Mouse (Mus musculus) neural tube, embryonic 15.5 days (tissue): ENCODE measurements around the gene Chrna10. TPM values are rescaled to one million over a fixed set of nuclear protein-coding genes. Genes with fewer than 3 reads are reported as not detected.

Experiments used
- ATAC-seq: fragments of 200-750 bp; cut with Nextera tagmentation; 2 replicates; pipeline ENCODE4 v1.8.0; 2017; ENCODE audit warnings: mild to moderate bottlenecking, moderate TSS enrichment, moderate library complexity; ENCODE audit not compliant: low FRiP score
- H3K27ac ChIP-seq: fragments of 300-500 bp; sonication (generic); replicated peaks from 2 replicates; pipeline ENCODE4 v1.5.1; 2015; ENCODE audit warnings: mild to moderate bottlenecking, inconsistent platforms
- H3K27me3 ChIP-seq: fragments of 300-500 bp; sonication (generic); replicated peaks from 2 replicates; pipeline ENCODE4 v1.6.1; 2015; ENCODE audit warnings: inconsistent platforms
- H3K36me3 ChIP-seq: fragments of 300-500 bp; sonication (generic); 2 replicates; pipeline ENCODE4 v1.6.1; 2015; ENCODE audit warnings: inconsistent platforms
- H3K4me1 ChIP-seq: fragments of 300-500 bp; sonication (generic); 2 replicates; pipeline ENCODE4 v1.6.1; 2015; ENCODE audit warnings: inconsistent platforms
- H3K4me2 ChIP-seq: fragments of 300-500 bp; sonication (generic); 2 replicates; pipeline ENCODE4 v1.6.1; 2015; ENCODE audit warnings: inconsistent platforms, mild to moderate bottlenecking, moderate library complexity
- H3K4me3 ChIP-seq: fragments of 300-500 bp; sonication (generic); replicated peaks from 2 replicates; pipeline ENCODE4 v1.5.1; 2015; ENCODE audit warnings: mild to moderate bottlenecking, inconsistent platforms
- H3K9ac ChIP-seq: fragments of 300-500 bp; sonication (generic); replicated peaks from 2 replicates; pipeline ENCODE4 v1.6.1; 2015; ENCODE audit warnings: mild to moderate bottlenecking, inconsistent platforms
- H3K9me3 ChIP-seq: fragments of 300-500 bp; sonication (generic); replicated peaks from 2 replicates; pipeline ENCODE4 v1.6.1; 2016; ENCODE audit warnings: inconsistent platforms
- WGBS: fragments of 180-500 bp; shearing (Covaris S2); methylation state at CpG from one replicate; pipeline ENCODE4 v1.1.7; 2015; ENCODE audit warnings: mixed read lengths; 5-methylcytosine and 5-hydroxymethylcytosine counted together
- polyA plus RNA-seq: library from polyadenylated mRNA; unstranded; fragments of >200 nt; fragmentation: Nextera tagmentation; extraction: Ambion mirVana; gene quantifications from 2 replicates; pipeline ENCODE4 v1.2.1, GENCODE M21; 2015

Chrna10 gene
- polyA plus RNA-seq, result not detected in 2 replicates

DNA sequence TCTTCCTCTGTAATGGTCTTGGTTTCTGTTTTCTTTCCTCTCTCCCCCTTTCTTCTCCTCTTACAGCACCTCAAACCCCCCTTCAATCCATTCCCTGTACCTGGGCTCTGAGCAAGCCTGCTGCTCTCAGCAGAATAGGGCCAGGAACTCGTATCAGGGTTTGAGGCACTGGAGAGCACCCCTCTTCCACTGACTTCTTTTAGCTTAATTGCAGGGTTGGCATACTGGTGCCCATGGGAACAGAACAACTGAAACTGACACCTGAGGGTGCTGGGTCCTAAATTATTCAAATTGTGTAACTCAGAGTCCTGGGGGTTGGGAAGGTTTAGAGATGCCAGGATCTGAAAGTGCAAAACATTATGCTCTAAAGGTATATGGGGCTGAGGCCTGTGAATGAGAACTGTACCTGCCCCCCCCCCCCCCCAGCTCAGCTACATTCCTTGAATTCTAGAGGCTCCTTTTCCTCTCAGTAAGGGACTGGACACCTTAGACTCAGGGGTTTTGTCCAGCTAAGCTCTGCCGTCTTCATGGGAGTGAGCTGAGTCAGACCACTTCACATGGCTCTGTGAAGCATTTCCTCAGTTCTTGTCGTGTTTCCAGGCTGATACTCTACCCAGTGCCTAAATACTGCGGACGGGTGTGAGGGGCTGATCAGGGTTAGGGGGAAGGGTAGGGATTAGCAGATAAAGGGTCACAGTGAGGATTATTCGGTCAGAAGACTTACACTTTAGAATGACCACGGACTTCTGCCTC is at the start of gene Chrna10:
Gene Chrna10, minus strand, starts transcription at position 250 of the 753 bp plus-strand sequence.
- H3K27ac ChIP-seq, result no peak within 1 kb of the TSS
- H3K9me3 ChIP-seq, result no peaks in the 10 kb centered on the region
- peaks cover 38% of the 10 kb centered on the region for H3K36me3 ChIP-seq
- WGBS, result 63% methylated on average over 7 of the region's 7 CpGs
- no peaks in the 10 kb centered on the region for H3K27me3 ChIP-seq
- no peak within 1 kb of the TSS for H3K4me3 ChIP-seq
- no peak within 1 kb of the TSS for H3K4me2 ChIP-seq
- no peak for ATAC-seq
- no peak within 1 kb of the TSS for H3K9ac ChIP-seq
- no peaks in the 10 kb centered on the region for H3K4me1 ChIP-seq

DNA sequence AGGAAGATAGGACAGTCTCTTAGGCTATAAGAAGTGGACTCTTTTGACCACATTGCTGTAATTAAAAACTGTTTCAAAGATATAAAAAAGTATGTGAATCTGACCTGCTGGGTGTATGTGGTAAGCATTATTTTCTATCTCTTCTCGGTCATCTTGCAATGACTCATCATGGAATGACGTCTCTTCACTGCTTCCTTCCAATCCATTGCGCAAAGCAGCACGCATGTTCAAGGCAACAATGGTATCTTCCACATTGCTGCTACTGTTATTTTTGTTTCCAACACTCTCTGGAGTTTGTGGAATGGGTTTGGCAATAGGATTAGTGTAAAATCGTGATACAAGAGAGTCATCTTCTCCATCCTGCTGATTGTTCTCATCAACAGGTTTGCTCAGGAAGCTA is 37.1 kb upstream of the Chrna10 start:
- Histone ChIP-seq H3K36me3 (peaks cover 55% of the 10 kb centered on the region), H3K27me3 (no peaks in the 10 kb centered on the region), H3K4me1 (no peaks in the 10 kb centered on the region), H3K27ac (no peak overlapping the region), H3K9ac (no peak overlapping the region), H3K9me3 (no peaks in the 10 kb centered on the region), H3K4me3 (no peak overlapping the region), H3K4me2 (no peak overlapping the region)
- no peak for ATAC-seq
- WGBS, result 96% methylated on average over 5 of the region's 5 CpGs

DNA sequence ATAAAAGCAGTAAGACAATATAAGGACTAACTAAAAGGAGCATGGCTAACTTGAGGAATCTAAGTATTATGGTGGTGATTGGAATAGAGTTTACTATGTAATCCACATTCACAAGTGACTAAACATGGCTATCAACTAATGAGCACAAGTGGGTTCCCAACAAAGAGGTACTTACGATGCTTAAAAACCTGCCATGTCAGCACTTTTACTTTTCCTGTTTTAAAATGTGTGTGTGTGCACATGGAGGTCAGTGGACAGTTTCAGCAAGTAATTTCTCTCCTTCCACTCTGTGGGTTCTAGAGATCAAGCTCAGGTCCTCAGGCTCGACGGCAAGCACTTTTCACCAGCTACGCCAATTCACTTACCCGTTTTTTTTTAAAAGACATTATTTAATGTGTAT is 21.3 kb upstream of the Chrna10 start:
- Histone ChIP-seq H3K9me3 (no peaks in the 10 kb centered on the region), H3K9ac (no peak overlapping the region), H3K27me3 (no peaks in the 10 kb centered on the region), H3K4me1 (no peaks in the 10 kb centered on the region), H3K4me2 (no peak overlapping the region), H3K36me3 (peaks cover 68% of the 10 kb centered on the region), H3K27ac (no peak overlapping the region), H3K4me3 (no peak overlapping the region)
- WGBS, result 98% methylated on average over 5 of the region's 5 CpGs
- ATAC-seq, result no peak

DNA sequence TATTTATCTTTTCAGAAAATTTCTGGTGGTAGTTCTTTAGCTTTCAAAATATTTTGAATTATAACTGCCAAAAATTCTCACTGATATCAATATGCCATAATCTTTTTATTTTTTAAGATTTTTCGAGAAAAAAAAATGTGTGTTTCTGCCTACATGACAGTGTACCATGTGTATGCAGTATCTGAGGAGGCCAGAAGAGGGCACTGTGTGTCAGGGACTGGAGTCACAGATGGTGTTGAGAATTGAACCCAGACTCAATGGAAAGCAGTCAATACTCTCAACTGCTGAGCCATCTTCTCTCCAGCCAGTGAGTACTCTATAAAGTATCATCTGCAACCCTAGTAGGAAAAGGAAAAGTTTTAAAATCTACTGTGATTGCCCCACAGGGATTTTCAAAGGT is 20.8 kb upstream of the Chrna10 start:
- Histone ChIP-seq H3K27me3 (no peaks in the 10 kb centered on the region), H3K4me2 (no peak overlapping the region), H3K4me1 (no peaks in the 10 kb centered on the region), H3K36me3 (peaks cover 70% of the 10 kb centered on the region), H3K9me3 (no peaks in the 10 kb centered on the region), H3K9ac (no peak overlapping the region), H3K4me3 (no peak overlapping the region), H3K27ac (no peak overlapping the region)
- no peak for ATAC-seq
- 91% methylated on average over 1 of the region's 1 CpGs for WGBS

DNA sequence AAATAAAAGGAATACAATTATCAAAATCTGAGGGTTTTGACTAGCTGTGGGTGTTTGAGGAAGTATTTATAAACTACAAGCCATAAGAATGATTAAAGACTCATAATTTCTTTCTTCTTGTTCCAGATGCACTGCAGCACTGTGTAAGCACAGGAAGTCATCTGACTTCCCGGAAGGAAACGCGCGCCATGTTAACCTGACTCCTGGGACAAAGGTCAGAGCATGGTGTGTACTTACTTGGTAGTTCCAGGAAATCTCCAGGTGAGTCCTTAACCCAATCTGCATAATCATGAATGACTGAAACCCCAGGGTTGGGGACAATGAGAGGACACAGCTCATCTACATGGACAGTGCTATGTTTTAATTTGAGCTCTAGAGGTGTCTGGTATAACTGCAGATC is 15.8 kb upstream of the Chrna10 start:
- Histone ChIP-seq H3K9me3 (no peaks in the 10 kb centered on the region), H3K27ac (no peak overlapping the region), H3K36me3 (peaks cover 69% of the 10 kb centered on the region), H3K9ac (no peak overlapping the region), H3K4me1 (no peaks in the 10 kb centered on the region), H3K4me2 (no peak overlapping the region), H3K4me3 (no peak overlapping the region), H3K27me3 (no peaks in the 10 kb centered on the region)
- 96% methylated on average over 4 of the region's 4 CpGs for WGBS
- ATAC-seq, result no peak

DNA sequence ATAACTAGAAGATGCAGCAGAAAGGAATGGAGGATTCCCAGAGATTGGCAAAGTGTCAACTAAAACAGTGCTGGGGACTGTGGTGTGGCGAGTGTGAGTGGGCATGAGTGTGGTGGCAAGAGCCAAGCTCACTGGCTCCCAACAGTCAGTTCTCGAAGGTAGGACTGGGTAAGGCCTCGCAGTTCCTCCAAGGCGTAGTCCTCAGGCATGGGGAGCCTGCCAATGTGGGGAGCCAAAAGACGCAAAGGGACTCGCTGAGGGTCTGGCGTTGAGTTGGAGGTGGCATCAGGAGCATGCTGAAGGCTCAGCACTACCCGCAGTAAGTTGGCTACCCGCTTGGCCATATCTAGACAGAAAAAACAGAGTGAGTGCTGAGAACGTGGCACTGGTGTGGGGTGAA is 3.7 kb upstream of the Chrna10 start:
- Histone ChIP-seq H3K4me2 (no peak overlapping the region), H3K4me3 (no peak overlapping the region), H3K9ac (no peak overlapping the region), H3K9me3 (no peaks in the 10 kb centered on the region), H3K4me1 (no peaks in the 10 kb centered on the region), H3K27ac (no peak overlapping the region), H3K27me3 (no peaks in the 10 kb centered on the region), H3K36me3 (peaks cover 73% of the 10 kb centered on the region)
- ATAC-seq, result no peak
- 92% methylated on average over 10 of the region's 10 CpGs for WGBS

DNA sequence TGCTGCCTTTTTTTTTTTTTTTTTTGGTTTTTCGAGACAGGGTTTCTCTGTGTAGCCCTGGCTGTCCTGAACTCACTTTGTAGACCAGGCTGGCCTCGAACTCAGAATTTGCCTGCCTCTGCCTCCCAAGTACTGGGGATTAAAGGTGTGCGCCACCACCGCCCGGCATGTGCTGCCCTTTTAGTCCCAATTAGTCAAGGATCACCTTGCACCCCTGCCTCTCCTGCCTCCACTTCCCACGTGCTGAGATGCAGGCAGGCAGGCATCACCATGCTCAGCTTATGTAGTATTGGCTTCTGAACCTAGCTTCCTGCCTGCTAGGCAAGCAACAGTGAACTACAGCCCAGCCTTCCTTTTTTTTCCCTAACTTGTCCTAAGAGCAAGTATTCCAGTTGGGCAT is 754 bp upstream of the Chrna10 start:
- WGBS, result 82% methylated on average over 6 of the region's 6 CpGs
- Histone ChIP-seq H3K27ac (no peak overlapping the region), H3K27me3 (no peaks in the 10 kb centered on the region), H3K36me3 (peaks cover 44% of the 10 kb centered on the region), H3K9ac (no peak overlapping the region), H3K4me3 (no peak overlapping the region), H3K9me3 (no peaks in the 10 kb centered on the region), H3K4me2 (no peak overlapping the region), H3K4me1 (no peaks in the 10 kb centered on the region)
- no peak for ATAC-seq

DNA sequence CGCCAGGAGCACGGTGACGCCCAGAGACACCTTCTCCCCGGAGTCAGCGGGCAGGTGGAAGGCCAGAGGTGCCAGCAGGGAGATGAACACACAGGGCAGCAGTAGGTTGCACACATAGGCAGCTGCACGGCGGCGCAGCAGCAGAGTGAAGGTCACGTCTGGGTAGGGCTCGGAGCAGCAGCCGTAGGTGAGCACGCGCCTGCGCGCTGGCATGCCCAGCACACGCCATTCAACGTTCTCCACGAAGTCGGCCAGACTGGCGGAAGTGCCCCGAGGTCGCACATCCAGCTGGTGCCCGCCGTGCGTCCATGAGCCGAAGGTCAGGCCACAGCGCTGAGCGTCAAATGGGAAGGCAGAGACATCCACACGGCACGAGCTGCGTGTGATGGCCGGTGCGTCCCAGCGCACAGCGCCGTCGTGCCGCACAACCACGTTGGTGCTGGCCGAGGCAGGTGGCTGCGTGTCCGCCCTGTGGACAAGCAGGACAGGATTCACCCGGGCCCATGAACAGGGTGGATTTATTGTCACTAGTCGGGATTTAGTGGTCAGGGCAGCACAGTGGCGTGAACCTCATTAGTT is 3.4 kb downstream of the Chrna10 start:
- Histone ChIP-seq H3K4me2 (no peak overlapping the region), H3K36me3 (peaks cover 5% of the 10 kb centered on the region), H3K4me3 (no peak overlapping the region), H3K27ac (no peak overlapping the region), H3K9ac (no peak overlapping the region), H3K9me3 (no peaks in the 10 kb centered on the region), H3K4me1 (no peaks in the 10 kb centered on the region), H3K27me3 (no peaks in the 10 kb centered on the region)
- WGBS, result 80% methylated on average over 45 of the region's 45 CpGs
- ATAC-seq, result no peak

DNA sequence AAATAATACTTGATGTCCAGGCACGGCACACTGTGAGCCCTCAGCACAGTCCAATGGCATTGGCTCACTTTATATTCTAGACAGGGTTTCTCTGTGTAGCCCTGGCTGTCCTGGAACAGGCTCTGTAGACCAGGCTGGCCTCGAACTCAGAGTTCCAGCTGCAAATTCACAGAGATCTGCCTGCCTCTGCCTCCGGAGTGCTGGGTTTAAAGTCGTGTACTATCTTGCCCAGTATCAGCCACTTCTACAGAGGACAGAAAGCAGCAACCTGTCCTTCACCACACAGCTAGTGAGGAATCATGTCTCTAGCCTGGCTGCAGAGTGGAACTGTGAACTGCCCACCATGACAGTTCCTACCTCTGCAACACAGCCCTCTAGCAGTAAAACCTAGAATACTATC is 6.9 kb downstream of the Chrna10 start:
- no peak for ATAC-seq
- Histone ChIP-seq H3K4me1 (no peaks in the 10 kb centered on the region), H3K27me3 (no peaks in the 10 kb centered on the region), H3K9me3 (no peaks in the 10 kb centered on the region), H3K36me3 (no peaks in the 10 kb centered on the region), H3K27ac (no peak overlapping the region), H3K9ac (no peak overlapping the region), H3K4me3 (no peak overlapping the region), H3K4me2 (no peak overlapping the region)
- 88% methylated on average over 4 of the region's 4 CpGs for WGBS

DNA sequence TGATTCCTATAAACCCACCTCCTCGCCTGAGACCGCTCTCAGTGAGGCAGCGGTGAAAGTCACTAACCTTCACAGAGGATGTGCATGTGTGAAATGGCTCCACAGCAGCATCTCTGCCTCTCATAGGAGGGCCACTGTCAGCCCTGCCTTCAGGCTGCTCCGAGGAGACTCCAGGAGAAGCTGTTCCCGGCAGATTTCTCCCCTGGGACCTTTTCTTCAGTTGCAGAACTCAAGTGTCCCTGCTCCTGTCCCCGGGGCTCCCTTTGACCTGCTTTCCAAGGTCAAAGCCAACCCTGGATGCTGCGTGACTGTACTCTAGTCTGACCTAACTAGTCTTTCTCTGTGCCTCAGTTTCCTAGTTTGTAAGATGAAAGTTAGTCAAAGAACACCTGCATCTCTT is 7.5 kb downstream of the Chrna10 start, which contains the start of gene Art5:
Gene Art5, minus strand, starts transcription at position 319 of the 400 bp plus-strand sequence.
- Histone ChIP-seq H3K4me1 (no peaks in the 10 kb centered on the region), H3K4me3 (no peak within 1 kb of the TSS), H3K36me3 (no peaks in the 10 kb centered on the region), H3K4me2 (no peak within 1 kb of the TSS), H3K27me3 (no peaks in the 10 kb centered on the region), H3K27ac (no peak within 1 kb of the TSS), H3K9me3 (no peaks in the 10 kb centered on the region), H3K9ac (no peak within 1 kb of the TSS)
- whole genome bisulfite sequencing, result 83% methylated on average over 7 of the region's 7 CpGs
- no peak for ATAC-seq

DNA sequence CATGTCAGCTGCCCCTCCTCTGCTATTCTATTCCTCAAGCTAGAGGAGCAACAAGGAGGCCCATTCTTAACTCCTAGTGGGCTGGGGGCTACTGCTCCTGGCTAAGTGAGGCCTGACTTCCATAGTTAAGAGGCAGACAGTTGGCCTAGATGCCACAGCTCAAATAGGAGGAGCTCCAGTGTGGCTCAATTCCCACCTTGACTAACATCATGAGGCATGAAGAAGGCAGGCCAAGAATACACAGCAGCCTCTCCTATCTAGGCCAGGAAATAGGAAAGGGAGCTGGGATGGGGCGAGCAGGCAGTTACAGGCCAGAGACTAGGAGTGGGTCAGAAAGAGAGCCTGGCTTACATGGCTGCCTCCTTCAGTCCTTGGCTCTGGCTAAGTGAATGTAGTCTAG is 8.4 kb downstream of the Chrna10 start:
- H3K27me3 ChIP-seq, result no peaks in the 10 kb centered on the region
- H3K4me3 ChIP-seq, result no peak overlapping the region
- no peak for ATAC-seq
- H3K4me2 ChIP-seq, result no peak overlapping the region
- no peak overlapping the region for H3K9ac ChIP-seq
- H3K9me3 ChIP-seq, result no peaks in the 10 kb centered on the region
- H3K36me3 ChIP-seq, result no peaks in the 10 kb centered on the region
- 94% methylated on average over 1 of the region's 1 CpGs for WGBS
- no peaks in the 10 kb centered on the region for H3K4me1 ChIP-seq
- H3K27ac ChIP-seq, result no peak overlapping the region

DNA sequence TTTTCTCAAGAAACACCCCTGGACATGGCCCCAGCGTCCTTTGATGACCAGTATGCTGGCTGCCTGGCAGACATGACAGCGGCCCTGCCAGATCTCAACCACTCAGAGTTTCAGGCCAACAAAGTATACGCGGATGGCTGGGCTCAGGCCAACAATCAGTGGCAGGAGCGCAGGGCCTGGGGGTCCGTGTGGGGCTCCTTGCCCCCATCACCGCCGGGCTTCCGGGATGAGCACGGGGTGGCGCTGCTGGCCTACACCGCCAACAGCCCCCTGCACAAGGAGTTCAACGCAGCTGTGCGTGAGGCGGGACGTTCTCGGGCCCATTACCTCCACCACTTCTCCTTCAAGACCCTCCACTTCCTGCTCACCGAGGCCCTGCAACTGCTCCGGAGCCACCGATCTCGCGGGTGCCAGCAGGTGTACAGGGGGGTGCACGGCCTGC is 9.9 kb downstream of the Chrna10 start:
- Histone ChIP-seq H3K4me1 (0 out of 2 replicates have a peak, but pooled peaks cover 2% of the 10 kb centered on the region), H3K4me2 (peak overlapping the region; percentile 53), H3K9ac (no peak overlapping the region), H3K36me3 (no peaks in the 10 kb centered on the region), H3K9me3 (no peaks in the 10 kb centered on the region), H3K4me3 (peak overlapping the region; percentile 6; the same call in 1 of the 2 replicates), H3K27me3 (no peaks in the 10 kb centered on the region), H3K27ac (no peak overlapping the region)
- WGBS, result 24% methylated on average over 23 of the region's 23 CpGs
- no peak for ATAC-seq
